Mouse (Mus musculus): ENCODE data around the gene Cep97. TPM values are rescaled to one million over a fixed set of nuclear protein-coding genes. Genes with fewer than 3 reads are reported as not detected.
"Not testable (repeated sequence)": the region's sequence is repeated elsewhere in the genome, so short reads cannot be mapped to it uniquely, and the experiment has no call there.

Cep97 gene
- 10 to 100 TPM; 18.2 to 18.8 TPM for total RNA-seq (2021)
- long read RNA-seq, full-length matches to known transcripts, result 13 of 17 reads
- long read RNA-seq, partial matches to known transcripts, result 1 of 17 reads
- long read RNA-seq, other reads (novel, unspliced or antisense), result 3 of 17 reads

DNA sequence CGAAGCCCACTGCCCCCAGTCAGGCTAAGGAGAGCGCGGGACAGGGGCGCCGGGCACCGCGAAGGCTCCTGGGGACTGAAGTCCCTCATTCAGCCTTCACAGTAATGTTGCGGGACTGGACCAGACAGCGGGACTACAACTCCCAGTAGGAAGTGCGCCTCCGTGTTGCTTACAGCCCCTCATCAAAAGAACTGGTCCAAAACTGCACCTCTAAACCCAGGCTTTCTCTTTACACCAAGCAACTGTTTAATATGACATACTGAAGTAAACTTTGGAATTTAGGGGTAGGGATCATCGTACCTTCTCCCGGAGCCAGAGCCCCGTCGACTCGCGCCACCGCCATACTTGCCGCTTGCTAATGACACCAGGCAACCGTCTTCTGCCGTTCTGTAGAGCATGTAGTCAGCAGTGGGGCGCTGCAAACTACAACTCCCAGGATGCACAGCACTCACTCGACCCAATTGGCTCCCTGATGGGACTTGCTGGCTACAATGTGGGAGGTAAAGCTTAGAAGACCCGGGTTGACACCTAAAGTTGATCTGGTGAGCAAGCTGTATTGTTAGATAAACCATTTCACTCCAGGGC lies at the start of gene Cep97:
Gene Cep97 (minus strand): TSS at position 403 of the 585 bp plus-strand sequence.
- DNase-seq (ENCODE audit: low spot score in 2 of 2), result peak; percentile 93 to 97

DNA sequence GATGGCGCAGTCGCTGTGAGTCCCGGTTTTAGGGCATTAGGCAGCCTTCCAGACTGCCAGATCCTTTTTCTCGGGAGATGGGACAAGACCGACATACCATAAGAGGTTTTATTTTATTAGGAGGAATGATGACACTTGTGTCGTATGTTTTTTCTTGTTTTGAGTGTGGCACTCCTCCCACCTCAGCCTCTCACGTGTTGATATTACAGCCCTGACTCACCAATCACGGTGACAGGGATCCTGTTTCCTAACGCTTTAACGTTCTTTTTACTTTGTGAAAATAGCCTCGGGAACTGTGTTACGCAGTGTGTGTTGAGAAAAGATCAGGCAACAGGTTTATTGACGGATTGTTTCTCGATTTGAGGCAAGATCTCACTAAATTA lies 40.2 kb upstream of the Cep97 start:
- peak in 1 of 2 experiments; percentile 69 for DNase-seq (ENCODE audit: low spot score in 2 of 2)

- peak; percentile 87 to 88 for DNase-seq (ENCODE audit: low spot score in 2 of 2)
Observed at GRCm38 (mm10) chr16:55974256-55974902, 39.7 kb upstream of the Cep97 start.

- peak; percentile 99 for DNase-seq (ENCODE audit: low spot score in 2 of 2)
Observed at GRCm38 (mm10) chr16:55973431-55974255, 39.0 kb upstream of the Cep97 start, which contains the start of gene Zbtb11. TSS of gene Zbtb11 (plus strand) at chr16:55973883.

- DNase-seq (ENCODE audit: low spot score in 2 of 2), result no peak
Observed at GRCm38 (mm10) chr16:55972626-55973201, 38.1 kb upstream of the Cep97 start.

DNA sequence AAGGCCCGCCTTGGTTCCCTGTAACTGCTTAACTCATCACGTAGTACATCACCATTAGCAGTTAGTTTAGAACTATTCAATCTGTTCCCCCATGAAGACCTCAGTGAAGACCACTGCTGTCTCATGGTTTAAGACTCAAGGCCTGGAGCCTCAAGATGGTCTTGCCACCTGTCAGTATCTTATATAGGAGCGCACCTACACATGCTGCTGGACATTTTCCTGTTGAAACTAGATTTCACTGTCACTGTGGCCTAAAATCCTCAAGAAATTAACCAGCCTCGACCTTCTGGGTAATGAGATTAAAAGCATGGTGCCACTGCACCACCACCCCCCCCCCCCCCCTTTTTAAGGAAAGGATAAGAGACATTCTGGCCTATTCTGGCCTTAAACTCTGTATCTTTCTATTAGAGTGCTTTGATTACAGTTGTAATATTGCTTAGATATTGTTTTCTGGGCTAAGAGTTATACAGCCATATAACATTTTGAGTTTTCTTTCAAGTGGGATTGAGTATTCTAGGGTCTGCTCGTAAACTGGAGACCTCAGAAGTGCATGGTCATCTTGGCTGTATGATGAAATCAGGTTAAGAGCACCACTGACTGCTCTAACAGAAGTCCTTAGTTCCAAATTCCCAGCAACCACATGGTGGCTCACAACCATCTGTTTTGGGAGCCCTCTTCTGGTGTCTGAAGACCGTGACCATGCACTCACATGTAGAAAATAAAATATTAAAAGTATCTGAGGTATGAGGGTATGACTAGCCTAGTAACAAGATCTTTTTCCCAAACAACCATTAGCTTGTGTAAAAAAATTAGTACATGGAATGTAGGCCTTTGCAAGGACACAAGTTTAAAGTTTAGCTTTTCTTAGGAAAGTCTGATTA lies 37.3 kb upstream of the Cep97 start:
- DNase-seq (ENCODE audit: low spot score in 2 of 2), result no peak

DNA sequence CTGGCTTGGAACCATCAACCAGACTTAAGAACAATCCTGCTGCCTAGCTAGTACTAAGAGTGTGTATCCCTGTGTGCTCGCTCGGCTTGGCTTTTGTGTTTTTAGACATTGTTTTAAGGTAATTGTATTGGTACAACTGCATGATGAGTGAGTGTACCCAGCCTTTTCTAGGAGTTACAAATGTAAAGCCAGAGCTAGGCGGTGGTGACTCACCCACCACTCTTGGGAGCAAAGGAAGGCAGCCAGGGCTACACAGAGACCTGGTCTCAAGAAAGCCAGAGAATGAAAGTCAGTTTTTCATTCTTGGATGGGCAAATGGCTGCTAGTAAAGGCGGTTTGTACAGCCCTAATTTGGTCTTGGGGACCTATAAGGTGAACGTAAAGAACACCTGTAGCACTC lies 35.8 kb upstream of the Cep97 start:
- no peak for DNase-seq (ENCODE audit: low spot score in 2 of 2)

GRCm38 (mm10) chr16:55969147-55969546 lies 34.5 kb upstream of the Cep97 start:
- DNase-seq (ENCODE audit: low spot score in 2 of 2), result no peak

- DNase-seq (ENCODE audit: low spot score in 2 of 2), result no peak
Observed at GRCm38 (mm10) chr16:55967221-55967620, 32.6 kb upstream of the Cep97 start.

- DNase-seq (ENCODE audit: low spot score in 2 of 2), result peak; percentile 95 to 98
Observed at GRCm38 (mm10) chr16:55966212-55966871, 31.7 kb upstream of the Cep97 start, which contains the start of gene Rpl24. TSS of gene Rpl24 (plus strand) at chr16:55966275.

- peak; percentile 51 to 86 for DNase-seq (ENCODE audit: low spot score in 2 of 2)
Observed at GRCm38 (mm10) chr16:55964126-55964949, 29.7 kb upstream of the Cep97 start.

GRCm38 (mm10) chr16:55963068-55963467 lies 28.4 kb upstream of the Cep97 start:
- DNase-seq (ENCODE audit: low spot score in 2 of 2), result not testable (repeated sequence)

- not testable (repeated sequence) for DNase-seq (ENCODE audit: low spot score in 2 of 2)
Observed at GRCm38 (mm10) chr16:55954196-55954595, 19.5 kb upstream of the Cep97 start.

DNA sequence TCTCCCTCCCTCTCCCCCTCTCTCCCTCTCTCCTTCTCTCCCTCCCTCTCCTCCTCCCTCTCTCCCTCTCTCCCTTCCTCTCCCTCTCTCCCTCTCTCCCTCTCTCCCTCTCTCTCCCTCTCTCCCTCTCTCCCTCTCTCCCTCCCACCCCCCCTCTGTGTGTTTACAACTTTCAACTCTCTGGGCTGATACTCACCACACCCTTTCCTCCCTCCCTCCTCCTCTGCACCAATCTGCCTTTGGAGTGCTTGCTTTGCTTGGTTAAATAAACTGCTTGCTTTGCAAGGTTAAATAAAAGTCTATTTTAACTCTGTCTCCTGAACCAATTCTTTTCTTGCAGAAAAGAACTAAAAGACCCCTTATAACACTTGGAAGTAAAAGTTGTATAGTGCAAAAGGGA lies 18.1 kb upstream of the Cep97 start:
- DNase-seq (ENCODE audit: low spot score in 2 of 2), result no peak

- DNase-seq (ENCODE audit: low spot score in 2 of 2), result no peak
Observed at GRCm38 (mm10) chr16:55951679-55952327, 17.1 kb upstream of the Cep97 start.

- peak; percentile 62 to 93 for DNase-seq (ENCODE audit: low spot score in 2 of 2)
Observed at GRCm38 (mm10) chr16:55950946-55951678, 16.5 kb upstream of the Cep97 start.

DNA sequence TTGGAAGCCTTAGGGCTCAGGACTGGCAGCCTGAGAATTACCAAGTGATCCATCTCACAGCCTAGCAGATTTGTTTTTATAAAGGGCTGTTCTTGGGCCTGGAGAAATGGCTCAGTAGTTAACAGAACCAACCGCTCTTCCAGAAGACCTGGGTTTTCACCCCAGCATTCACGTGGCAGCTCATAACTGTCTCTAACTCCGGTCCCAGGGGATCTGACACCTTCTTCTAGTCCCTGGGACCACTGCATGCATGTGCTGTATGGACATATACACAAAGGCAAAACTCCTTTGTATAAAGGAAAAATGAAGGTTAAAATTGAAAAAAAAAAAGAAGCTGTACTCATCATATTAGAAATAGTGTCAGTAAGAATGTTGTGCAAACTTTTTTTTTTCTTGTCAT lies 15.8 kb upstream of the Cep97 start:
- no peak for DNase-seq (ENCODE audit: low spot score in 2 of 2)

DNA sequence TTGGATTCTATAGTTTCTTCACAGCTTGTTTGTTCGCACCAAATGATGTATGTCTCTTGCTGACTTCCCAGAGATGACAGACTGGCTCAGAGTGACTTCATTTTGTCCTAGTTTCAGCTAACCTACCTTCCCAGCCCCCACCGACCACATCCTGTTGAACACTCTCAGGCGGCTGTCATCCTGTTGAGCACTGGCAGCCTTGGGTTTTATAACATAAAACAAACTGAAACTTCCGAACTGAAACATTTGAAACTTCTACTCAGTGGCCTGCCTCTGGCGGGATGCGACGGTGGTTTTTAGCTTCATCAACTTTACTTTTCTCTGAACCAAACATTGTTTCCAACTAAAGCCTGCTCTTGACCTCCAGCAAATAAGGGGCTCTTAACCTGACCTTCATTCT lies 14.3 kb upstream of the Cep97 start:
- DNase-seq (ENCODE audit: low spot score in 2 of 2), result no peak
